Mouse (Mus musculus): ENCODE measurements around the gene Zeb2.

Gene Zeb2

DNA sequence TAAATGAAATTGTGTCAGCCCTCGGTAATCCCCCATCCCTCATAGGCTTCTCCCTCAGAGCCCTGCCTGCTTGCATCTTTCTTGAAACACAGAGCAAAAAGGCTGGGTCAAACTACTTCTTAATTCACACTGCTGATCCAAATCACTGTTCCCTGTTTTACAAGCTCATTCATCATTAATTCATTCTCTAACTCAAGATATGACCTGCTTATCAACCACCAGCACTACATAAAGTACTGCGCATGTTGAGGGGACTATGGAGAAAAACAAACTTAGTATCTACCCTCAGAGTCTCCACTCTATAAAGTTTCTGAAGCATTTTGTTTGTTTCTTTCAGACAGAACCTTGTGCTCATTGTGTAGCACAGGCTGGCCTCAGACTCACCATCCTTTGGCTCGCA is 104.5 kb downstream of the Zeb2 start:
- DNase-seq (ENCODE audit: low read depth in 2 of 2, low spot score in 2 of 2) = no peak

DNA sequence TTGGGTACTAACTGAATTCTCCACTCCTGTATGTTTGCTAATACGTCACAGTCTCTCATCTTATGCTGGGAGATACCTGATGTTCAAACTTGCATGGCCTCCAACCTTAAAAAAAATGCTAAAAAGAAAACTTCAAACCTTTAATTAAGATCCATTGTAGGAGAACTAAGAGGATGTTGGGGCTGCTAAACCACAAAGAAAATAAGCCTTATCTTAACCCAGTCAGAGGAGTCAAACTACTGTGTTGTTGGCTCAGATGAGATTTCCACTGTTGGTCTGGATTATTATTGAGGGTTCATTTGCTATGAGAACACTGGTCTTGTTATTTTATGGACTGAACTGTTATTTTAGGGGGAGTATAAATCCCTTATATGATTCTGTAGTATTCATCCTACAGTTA is 106.5 kb downstream of the Zeb2 start:
- DNase-seq (ENCODE audit: low read depth in 2 of 2, low spot score in 2 of 2) = no peak

DNA sequence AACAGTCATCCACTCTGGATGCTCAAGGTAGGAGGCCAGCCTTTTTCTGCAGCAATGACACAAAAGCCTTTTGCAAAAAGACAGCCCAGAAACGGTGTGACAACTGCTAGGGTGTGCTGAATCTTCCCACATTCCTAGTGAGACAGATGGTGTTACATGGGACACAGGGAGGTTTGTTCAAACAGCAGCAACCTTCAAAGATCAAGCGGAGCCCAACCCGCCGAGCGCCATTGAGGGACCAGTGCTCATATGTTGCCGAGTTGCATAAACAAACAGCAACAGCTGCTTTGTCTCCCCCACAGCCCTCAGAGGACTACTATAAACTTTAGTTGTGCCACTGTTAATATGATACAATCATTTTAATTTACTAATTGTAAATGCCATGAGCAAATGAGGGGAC is 117.3 kb downstream of the Zeb2 start:
- DNase-seq (ENCODE audit: low read depth in 2 of 2, low spot score in 2 of 2) = no peak

DNA sequence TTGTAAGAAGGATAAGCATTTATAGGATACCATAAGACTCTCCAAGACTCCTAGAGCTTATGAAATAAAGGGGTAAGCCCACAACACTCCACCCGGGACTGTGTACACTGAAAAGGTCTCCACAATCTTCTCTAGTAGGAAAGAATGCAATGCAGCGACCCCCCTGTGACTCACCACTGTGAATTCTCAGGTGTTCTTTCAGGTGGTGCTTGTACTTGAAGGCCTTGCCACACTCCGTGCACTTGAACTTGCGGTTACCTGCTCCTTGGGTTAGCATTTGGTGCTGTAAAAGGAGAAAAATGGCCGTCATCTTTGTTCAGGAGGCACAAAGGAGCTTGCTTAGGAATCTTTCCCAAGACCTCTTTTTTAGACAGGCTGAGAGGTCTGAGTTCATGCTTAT is 118.5 kb downstream of the Zeb2 start:
- DNase-seq (ENCODE audit: low read depth in 2 of 2, low spot score in 2 of 2) = no peak

DNA sequence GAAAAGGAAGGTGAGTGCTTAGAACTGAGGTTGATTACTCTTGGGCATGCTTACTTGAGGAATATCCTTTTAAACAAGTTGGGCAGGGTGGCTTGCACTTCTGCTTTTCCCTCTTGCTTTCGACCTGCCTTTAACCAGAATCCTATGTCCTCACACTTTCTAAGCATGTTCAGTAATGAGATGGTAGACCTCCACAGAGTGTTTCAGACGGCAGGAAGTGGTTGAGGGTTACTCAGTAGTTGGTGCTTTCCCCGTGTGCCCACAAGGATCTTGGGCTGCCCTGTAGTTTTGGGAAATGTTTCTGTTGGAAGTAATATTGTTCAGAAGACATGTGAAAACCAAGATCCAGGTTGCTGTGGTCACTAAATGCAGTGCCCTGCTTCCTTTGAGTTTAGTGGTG is 135.5 kb downstream of the Zeb2 start:
- peak in 1 of 2 experiments; percentile 51 for DNase-seq (ENCODE audit: low read depth in 2 of 2, low spot score in 2 of 2)

DNA sequence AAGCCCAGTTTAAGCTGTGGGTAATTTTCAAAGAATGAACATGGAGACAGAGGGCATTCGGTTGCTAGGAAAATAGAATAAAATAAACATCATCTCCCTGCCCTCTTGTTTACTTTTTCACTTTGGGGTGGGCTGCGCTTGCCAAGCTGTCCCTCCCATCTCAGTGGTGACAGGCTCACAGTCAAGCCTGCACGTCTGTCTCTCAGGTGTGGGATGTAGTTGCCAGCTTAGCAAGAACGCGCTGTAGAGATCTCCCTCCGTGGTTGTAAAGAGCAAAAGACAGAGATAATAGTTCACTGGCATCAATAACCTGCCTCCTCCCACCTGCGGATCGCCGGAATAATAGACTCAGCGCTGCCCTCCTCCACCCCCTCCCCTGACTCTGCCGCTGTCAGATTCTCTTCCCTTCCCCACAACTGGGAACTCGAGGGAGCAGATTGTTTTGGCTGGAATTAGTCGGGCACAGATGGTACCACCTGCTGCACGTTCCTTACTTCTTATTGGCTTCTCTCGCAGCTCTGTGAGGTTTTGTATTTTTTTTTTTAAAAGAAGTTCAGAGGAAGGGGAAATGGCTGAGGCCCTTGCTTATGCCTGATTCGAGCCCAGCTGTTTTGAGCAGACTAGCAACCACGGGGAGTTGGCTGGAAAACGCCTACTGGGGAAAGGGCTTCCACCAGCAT is 138.0 kb downstream of the Zeb2 start:
- no peak for DNase-seq (ENCODE audit: low read depth in 2 of 2, low spot score in 2 of 2)

DNA sequence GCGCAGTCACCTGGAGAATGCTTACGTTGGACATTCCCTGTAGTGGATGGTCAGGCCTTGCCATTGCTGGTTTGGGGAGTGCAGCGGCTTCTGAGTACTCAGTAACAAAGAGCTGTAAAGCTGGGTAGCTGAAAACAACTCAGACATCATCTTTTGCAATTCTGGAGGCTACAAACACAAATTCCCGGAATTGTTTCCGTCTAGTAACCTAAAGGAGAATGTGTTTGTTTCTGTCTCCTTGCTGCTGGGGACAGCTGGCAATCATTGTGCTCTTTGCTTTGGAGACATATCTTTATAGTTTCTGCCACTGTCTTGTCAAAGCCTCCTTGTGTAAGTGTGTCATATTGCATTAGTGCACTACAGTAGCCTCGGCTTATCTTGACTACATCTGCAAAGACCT is 139.2 kb downstream of the Zeb2 start:
- DNase-seq (ENCODE audit: low read depth in 2 of 2, low spot score in 2 of 2) = no peak

DNA sequence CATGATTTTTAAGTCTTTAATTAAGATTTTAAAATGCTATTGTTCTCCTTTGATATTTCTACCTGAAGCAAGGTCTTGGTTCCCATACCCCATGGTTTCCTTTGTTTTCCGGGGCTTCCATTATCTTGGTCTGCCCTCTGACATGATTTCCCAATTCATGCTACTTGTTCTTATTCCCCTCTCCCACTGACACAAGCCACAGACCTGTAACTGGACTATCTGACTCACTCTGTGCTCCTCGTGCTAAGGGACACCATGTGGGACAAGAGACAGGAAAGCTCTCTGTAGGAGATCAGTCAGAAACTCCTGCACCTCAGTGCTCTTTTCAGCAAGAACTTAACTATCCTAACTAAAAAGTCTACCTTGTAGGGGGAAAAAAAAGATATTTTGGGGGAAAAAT is 139.6 kb downstream of the Zeb2 start:
- DNase-seq (ENCODE audit: low read depth in 2 of 2, low spot score in 2 of 2) = no peak

DNA sequence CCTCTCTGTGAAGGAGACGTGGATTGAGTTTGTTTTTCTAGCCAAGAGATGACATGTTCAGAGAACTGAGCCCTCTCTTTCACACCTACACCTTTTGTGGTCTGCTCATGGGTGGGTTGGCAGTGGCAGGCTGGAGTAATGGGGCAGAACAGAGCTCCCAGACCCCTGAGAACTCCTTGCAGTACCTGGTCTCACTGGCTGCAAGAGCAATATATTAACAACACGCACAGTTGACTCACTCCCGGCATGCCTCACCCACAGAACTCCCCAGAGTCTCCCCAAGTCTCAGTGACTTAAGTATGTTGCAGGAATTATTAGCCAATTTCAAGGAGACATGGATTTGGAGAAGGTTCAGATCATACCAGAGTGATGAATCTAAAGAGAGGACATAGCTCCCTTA is 140.1 kb downstream of the Zeb2 start:
- no peak for DNase-seq (ENCODE audit: low read depth in 2 of 2, low spot score in 2 of 2)

DNA sequence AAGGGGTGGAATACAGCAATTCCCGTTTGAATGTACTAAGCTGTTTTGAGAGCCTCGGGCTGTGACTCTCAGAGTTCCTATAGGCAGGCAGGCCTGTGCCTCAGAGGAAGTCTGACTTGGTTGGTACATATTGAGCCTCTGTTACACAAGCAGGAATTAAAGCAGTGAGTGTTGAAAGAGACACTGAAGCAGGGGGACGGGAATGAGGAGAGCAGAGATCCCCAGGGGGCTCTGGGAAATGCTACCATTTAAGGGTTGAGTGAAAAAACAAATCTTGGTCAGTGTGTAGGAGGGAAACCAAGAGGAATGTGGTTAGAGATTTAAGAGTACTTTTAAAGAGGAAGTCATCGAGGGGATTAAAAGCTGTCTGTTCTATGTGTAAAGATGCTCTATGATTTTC is 140.7 kb downstream of the Zeb2 start:
- no peak for DNase-seq (ENCODE audit: low read depth in 2 of 2, low spot score in 2 of 2)

DNA sequence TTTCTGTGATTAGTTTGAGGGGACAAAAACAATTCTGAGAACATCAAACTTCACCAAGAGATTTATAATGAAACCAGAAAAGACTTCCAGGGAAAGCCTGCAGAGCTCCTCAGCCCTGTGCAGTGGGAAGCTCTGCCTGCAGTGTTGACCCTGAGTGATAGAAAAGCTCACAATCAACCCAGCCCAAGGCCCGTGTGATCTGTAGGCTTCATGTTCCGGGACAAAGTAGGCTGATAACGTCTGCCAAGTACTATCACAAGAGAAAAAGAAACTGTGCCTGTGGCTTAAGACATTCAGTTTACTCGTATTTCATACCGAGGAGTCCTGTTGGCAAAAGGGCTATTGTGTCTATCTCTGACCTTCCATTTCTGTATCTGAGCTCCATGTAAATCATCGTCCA is 143.4 kb downstream of the Zeb2 start:
- DNase-seq (ENCODE audit: low read depth in 2 of 2, low spot score in 2 of 2) = no peak

DNA sequence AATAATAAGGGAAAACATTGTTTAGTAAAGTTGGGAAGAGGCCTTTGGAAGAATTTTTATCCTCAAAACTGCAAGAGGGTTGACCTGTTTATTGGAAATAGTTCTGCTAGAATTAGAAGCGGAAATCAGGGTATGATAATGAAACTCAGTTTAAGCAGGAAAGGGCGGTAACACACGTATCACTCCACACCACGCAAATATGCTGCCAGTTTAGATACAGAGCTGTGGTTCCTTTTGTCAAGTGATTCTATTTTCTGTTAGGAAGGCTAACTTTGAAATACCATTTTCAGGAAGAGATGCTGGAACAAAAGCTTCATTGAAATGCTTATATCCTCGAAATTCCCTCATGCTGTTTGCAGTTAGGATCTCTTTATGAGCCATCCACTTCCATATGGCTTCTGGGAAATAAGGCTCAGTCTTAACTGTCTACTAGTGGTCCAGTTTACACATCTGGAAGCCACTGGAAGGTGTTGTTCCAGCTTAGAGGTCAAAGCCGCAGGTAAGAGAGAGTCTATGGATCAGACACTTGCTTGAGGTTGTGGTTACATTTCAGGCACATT is 147.0 kb downstream of the Zeb2 start:
- DNase-seq (ENCODE audit: low read depth in 2 of 2, low spot score in 2 of 2) = no peak

DNA sequence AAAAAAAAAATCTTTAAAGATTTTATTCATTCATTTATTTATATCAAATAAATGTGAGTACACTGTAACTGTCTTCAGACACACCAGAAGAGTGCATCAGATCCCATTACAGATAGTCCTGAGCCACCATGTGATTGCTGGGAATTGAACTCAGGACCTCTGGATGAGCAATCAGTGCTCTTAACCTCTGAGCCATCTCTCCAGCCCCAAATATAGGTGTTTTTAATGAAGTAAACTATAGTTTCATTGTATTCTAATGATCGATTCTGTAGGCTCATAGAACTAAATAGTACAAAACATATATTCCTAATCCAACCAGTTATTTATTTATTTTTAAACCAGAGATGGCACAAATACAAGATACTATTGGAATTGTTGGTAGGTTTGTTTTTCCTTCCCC is 147.6 kb downstream of the Zeb2 start:
- no peak for DNase-seq (ENCODE audit: low read depth in 2 of 2, low spot score in 2 of 2)

DNA sequence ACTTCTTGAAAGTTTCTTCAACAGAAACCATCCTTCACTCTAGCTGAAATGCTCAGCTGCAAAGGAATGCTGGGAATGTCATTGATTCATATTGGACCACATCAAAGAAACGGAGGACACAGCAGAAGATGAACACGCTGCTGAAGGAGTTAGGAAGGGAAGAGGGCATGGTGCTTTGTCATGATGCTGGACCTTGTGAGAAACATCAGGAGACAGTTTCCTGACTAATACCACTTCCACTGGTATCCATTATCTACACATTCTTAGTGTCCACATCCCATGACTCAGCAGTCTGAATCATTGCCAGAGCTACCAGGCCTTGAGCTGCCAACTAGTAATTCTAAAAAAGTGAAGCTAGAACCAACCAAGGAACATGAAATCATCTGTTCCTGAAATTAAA is 148.0 kb downstream of the Zeb2 start:
- DNase-seq (ENCODE audit: low read depth in 2 of 2, low spot score in 2 of 2) = no peak

DNA sequence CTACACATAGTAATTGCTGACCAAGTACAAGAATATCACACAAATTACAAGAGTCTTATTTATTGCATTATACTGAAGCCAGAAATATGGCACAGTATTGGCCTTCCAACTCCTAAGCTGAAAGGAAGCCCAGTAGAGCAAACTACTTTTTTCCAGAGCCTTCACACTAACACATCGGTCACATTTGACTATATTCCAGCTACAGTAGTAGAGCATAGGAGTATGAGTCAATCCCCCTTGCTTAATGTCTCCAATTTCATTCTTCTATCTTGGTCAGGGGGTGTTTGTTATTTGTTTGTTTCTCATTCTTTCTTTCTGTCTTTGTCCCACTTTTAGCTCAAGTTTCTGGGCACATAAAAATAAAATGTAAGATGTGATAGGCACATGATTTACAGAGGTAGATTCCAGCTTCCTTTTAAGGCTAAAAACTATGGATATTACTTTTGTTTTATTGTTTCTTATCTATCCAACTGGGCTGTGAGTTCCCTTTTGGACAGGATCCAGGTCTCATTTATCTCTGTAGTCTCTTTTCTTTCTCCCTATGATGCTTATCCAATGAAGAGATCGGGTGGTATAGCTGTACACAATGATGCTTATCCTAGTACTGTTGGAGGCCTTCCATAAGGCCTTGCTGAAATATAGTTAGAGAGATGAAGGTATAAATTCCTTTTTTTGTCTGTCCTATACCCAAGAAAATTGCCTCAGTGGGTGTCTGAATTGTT is 151.2 kb downstream of the Zeb2 start:
- DNase-seq (ENCODE audit: low read depth in 2 of 2, low spot score in 2 of 2) = no peak

DNA sequence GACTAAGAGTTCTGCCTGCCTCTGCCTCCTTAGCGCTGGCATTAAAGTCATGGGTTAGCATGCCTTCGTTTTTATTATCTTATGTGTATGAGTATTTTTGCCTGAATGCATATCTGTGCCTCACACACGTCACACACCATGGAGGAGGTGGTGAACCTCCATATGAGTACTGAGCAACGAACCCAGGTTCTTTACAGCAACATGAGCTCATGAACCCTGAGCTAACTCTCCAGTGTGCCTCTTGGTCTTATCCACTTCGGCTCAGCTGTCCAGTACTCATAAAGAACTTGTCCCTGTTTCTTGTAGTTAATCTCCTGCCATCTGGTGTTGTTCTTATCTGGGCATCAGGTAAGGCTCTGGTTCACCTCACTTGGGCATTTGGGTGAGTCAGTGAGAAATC is 154.6 kb downstream of the Zeb2 start:
- DNase-seq (ENCODE audit: low read depth in 2 of 2, low spot score in 2 of 2) = no peak

DNA sequence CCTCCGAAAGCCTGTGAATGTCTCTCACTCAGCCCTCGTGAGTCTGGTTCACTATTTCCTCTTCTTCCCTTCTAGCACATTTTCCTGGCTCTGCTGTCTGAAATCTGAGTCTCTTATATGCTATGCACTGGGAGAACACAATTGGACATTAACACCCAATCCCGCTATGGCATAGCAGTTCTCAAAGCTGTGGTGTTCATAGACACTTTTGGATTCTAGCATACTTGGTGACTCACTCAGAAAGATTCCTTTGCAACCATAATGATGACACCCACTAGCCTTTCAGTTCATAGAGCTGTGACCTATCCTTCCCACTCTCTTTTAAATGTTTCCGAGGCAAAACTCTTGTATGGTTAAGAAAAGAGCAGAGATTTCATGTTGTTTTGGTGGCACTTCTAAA is 156.0 kb downstream of the Zeb2 start:
- DNase-seq (ENCODE audit: low read depth in 2 of 2, low spot score in 2 of 2) = no peak

DNA sequence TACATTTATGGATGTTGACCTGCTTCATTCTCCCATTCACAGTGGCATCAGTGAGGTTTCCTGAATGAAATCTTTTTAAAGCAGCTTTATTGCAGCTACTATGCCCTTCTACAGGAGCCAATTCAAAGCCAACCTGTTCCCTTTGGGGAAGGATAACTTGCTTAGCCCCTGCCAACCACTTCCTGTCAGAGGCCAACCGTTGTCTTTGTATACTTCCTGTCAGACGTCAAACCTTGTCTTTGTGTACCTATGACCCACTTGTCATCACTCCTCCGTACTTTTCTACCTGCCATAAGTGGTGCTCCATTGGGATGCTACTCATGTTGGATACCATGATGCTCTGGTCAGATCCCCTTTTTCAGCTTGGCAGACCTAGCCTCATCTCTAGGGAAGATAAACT is 156.6 kb downstream of the Zeb2 start:
- peak in 1 of 2 experiments; percentile 23 for DNase-seq (ENCODE audit: low read depth in 2 of 2, low spot score in 2 of 2)

DNA sequence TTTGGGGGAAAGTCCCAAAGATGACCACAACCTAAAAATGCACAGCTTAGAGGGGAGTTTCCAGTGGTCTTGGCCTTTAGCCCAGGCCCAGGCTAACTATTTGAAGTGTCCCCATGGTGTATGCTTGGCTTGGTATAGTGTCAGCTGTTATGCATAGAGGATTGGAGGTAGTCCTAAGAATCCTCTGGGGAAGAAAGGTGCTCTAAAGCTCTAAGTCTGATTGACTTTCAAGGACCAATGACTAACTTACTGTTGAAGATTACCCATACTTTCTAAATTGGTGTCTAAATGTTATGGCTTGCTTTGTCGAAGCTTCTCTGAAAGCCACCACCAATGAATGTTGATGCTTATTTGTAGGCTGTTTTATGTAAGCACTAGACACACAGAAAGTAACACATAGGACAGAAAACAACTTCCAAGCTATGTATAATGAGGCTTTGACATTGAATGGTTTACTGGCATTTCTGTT is 159.8 kb downstream of the Zeb2 start:
- no peak for DNase-seq (ENCODE audit: low read depth in 2 of 2, low spot score in 2 of 2)

DNA sequence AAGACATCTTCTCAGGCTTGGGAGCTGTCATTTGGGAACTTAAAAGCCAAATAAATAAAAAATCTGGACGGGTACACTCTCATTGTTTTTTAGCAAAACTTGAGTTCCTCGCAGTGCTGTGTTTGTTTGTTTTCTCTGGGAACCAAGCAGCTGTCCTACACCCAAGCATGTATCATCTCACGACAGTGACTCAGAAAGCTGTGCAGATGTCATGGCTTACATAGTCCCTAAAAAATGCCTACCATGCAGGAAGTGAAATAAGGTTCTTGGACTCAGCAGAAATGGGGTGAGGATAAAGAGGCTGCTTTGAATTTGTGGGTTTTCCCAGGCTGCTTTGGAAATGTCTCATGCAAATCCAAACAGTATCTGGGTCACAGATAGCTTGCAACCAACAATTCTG is 161.0 kb downstream of the Zeb2 start:
- no peak for DNase-seq (ENCODE audit: low read depth in 2 of 2, low spot score in 2 of 2)

DNA sequence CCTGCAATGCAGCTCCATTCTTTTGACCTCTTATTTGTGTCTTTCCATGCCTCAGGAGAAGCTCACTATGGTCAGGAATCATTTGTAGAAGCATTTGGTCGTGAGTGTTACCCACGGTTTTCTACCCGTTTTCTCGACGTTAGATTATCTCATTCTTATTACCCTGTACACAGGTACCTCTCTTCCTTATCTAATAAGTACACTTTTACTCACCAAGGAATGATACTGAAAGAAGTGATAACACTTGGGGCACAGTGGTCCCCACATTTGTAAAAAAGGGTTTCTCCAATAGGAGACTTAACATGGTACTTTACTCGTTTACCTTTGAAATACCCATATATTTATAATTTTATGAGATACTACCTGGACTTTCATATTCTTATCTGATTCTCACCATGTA is 161.7 kb downstream of the Zeb2 start:
- DNase-seq (ENCODE audit: low read depth in 2 of 2, low spot score in 2 of 2) = no peak

DNA sequence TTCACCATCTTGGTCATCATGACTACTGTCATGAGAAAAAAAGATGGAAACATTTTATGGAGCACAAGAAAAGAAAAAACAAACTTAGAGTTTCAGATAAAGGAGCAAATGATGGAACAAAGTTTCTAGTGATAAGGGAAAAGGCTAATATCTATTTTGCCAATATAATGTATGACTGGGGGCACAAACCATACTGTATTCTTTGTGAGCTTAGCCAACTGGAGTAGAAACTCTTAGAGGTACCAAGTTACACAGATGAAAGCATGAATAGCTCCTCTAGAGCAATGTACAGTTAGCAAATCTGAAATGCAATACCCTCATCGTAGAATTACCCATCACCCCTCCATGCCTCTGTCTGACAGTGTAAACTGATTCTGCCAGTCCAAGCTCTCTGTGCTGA is 163.0 kb downstream of the Zeb2 start:
- no peak for DNase-seq (ENCODE audit: low read depth in 2 of 2, low spot score in 2 of 2)

All from CD8-positive naive resting alpha-beta T cell, adult 2 months (primary cell).